Mouse (Mus musculus) cerebellum, adult 8-10 months (tissue): Measurements from ENCODE around the gene Adamtsl4.
A peak's percentile ranks its signal among the peaks of the same experiment; 100 is the strongest.

Experiments
- DNase-seq: peaks from one replicate; pipeline ENCODE4 v3.0.0; 2022

The Adamtsl4 gene

DNA sequence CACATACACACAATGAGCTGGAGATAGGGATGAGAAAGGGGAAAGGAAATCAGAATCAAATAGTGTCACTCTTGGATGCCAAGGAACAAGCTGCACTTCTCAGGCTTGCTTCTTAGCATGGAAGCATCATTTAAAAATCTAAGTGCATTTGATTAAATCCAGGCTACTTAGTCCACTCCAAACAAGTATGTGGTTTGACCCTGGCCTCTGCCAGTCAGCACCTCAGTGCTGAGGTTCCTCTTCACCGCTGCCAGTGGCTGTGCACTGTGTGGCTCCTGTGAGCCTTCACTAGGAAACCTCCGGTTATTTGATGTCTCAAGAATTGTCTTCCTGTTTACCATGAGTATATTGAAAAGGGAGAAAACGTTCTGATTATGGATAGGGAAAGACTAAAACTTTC lies 56.9 kb downstream of the Adamtsl4 start:
- no peak for DNase-seq

DNA sequence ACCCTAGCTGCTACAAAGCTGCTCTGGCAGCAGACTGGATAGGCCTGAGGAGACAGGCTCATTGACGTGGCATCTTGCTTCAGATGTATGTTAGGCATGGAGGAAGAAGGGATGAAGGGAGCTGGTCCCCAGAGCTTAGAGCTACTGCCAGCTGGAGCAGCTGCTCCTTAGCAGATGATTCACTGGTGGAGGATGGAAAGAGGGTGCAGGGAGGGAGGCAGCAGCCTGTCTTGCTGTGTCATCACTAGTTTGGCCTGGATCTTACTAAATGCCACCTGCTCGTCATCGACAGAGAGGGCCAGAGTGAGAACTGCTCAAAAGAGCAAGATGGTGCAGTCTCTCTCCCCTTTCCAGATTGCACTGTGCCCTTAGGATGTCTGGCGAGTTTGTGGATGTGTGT lies 58.0 kb downstream of the Adamtsl4 start:
- peak; percentile 51 for DNase-seq

DNA sequence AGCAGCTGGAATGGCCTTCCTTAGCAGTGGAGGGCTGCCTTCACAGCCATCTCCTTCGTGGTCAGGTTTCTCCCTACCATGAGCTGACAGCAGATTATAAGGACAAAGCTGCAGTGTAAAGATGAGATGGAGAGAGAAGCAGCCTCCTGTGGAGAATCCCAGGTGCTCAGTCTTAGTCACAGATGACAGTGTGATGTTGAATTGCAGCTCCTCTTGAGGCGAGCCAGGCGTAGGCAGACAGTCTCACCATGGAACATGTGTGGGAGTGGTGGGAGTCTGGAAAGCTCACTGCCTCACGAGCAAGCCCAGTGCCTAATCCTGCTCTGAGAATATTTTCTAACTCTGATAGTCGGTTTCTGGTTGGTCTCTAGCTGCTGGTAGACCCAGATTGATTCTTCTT lies 60.0 kb downstream of the Adamtsl4 start:
- DNase-seq: no peak
